Mouse (Mus musculus): ENCODE data around the gene Slc38a4.

- no peak for TF ChIP-seq CTCF (IDR thresholded peaks at IDR 0.05; ENCODE audit: low read depth)
- no peak for TF ChIP-seq EP300 (IDR thresholded peaks at IDR 0.05; ENCODE audit: low read depth)
Measured at GRCm38 (mm10) chr15:97077665-97078064, 21.9 kb upstream of the Slc38a4 start.

Measured in heart, postnatal 0 days (tissue).